Mouse (Mus musculus) liver, adult 2 months (tissue): ENCODE data around the gene 1810055G02Rik.

Experiments used
- CTCF ChIP-seq: fragments of 200-500 bp; IDR thresholded peaks from 2 replicates; pipeline ENCODE4 v1.5.1; 2011; ENCODE audit warnings: low read depth, low read length, control low read depth
- POLR2A ChIP-seq: fragments of 200-500 bp; IDR thresholded peaks from 2 replicates; pipeline ENCODE4 v1.6.1; 2011; ENCODE audit warnings: low read length, control low read depth; ENCODE audit not compliant: insufficient read depth; ENCODE audit errors: extremely low read depth

DNA sequence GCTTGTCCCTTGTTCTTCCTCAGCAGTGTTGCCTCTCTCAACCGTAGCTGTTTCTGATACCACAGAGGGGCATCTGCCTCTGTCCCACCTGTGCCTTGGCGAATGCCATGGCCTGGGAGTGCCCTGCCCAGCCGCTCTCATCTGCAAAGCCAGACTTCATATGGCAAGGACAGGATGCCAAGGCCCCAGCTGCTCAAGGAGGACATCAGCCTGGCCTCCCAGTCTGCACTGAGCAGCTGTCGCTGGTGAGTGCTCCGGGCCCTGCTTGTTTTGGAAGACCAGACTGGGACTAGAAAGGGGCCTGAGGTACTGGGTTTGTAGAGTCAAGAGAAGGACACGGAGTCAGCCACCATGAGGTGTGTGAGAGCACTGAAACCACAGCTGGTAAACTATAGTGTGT lies 6.3 kb downstream of the 1810055G02Rik start:
- TF ChIP-seq CTCF (no peak), POLR2A (no peak)
